Mouse (Mus musculus): Measurements from ENCODE around the gene Elane. TPM values are rescaled to one million over a fixed set of nuclear protein-coding genes. Genes with fewer than 3 reads are reported as not detected.

Gene Elane
- total RNA-seq, 4 experiments from 2014 or later = not detected

DNA sequence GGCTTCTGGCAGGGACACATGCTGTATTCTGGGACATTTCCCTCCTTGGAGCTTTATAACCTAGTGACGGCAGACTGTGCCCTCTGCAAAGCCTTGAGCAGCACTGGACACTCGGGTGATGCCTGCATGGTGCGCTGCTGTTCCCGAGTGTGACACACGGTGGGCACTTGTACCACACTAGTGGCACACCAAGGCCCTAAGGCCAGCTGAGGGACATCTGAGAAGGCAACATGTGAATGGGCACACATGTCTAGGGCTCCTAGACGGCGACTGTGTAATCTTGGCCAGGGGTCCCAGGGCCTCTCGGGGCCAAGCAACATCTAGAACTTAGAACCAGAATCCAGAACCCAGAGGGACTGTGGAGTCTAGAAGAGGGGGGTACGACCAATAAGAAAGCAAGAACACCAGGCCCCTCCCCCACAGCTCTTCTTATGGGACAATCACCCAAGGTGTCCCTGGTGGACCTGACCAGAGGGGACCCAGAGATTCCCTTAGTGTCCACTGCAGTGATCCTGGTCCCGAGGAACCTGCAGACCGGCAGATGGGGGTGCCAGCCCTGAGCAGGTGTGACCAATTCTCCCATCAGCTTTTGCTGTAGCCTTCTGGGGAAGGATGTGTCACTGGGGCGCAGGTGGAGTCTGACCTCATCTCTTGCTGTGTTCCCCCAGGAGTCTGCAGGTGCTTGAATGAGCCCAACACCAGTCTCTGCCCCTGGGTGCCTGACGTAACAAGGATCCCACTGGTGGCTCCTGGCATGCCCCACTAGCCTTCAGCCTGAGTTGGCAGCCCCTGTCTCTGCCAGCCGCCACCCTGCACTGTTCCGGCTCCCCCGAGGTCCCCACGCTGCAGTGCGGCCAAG lies 44.1 kb downstream of the Elane start:
- DNase-seq (ENCODE audit: low spot score in 2 of 2) = no peak

DNA sequence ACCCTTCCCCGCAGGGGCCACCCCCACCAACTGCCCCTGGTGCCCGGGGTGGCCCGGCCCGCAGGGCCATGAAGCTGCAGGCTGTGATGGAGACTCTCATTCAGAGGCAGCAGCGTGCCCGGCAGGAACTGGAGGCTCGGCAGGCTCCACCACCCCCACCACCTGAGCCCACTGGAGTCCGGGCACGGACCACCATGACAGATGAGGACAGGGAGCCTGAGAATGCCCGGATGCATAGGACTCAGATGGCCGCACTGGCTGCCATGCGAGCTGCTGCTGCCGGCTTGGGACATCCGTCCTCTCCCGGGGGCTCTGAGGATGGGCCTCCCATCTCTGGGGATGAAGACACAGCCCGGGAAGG lies 44.8 kb downstream of the Elane start:
- DNase-seq (ENCODE audit: low spot score in 2 of 2) = no peak

DNA sequence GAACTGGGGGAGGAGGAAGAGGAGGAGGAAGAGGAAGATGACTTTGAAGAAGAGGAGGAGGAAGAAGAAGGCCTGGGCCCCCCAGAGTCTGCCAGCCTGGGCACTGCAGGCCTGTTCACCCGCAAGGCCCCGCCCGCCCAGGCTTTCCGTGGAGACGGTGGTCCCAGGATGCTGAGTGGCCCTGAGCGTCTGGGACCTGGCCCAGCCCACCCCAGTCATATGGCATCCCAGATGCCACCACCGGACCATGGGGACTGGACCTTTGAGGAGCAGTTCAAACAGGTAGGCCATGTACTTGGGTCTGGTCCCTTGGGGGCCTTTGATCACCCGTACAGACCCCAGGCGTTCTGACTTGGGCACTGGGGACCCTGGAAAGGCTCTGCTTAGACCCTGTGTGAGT lies 45.8 kb downstream of the Elane start:
- no peak for DNase-seq (ENCODE audit: low spot score in 2 of 2)

DNA sequence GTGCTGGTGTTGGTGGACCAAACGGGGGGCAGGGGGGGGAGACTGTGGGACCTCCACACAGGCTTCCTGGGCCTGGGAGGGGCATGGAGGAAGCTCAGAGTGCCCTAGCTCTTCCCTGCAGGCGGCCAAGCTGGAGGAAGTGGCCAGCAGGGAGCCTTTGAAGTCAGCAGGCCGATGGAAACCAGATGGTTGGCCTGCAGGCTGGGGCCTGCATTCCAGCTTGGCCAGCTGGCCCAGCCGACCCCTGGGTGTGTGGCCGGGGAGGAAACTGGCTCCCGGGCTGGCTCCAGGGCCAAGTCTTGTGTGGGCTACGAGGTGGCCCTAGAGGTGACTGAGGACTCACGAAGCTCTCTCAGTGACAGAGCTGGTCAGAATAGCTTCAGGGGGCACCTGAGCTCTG lies 46.7 kb downstream of the Elane start:
- DNase-seq (ENCODE audit: low spot score in 2 of 2) = no peak

DNA sequence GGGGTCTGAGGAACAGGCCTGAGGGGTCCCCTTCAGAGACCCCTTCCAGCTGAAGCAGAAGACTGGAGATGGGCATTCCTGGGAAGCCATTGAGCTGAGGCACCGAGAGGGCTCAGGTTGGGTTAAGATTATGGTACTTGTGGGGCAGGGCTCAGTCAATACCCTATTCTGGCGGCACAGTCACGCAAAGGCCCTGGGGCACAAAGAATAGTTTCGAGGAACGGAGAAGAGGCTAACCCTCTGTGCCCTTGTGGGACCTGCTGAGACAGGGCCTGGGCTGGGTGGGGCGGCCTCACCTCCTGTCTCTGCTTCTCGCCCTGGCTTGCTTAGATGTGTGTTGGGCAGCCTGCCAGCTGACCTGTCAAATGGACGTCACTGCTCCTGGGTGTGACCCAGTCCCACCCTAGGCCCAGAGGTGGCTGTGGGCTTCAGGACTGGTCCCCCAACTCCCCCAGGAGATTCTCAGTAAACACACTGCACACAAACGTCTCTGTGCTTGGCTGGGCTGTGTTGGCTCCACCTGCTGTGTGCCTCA lies 47.2 kb downstream of the Elane start:
- no peak for DNase-seq (ENCODE audit: low spot score in 2 of 2)

DNA sequence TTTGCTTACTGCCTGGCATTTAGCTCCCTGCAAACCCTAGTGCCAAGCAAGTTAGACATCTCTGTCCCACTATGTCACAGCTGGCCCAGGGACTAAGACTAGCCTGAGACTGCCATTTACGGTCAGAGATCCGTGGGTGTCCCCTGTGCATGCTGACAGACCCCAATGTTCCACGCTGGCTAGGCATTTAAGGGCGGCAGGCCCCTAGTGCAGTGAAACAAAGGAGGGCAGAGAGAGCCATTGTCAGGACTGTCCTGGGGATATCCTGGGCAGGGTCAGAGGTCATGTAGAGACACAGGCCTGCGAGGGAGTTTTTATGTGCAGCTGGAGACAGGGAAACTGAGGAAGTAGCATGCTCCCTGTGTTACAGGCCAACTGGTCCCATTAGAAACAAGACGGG lies 47.8 kb downstream of the Elane start:
- no peak for DNase-seq (ENCODE audit: low spot score in 2 of 2)

DNA sequence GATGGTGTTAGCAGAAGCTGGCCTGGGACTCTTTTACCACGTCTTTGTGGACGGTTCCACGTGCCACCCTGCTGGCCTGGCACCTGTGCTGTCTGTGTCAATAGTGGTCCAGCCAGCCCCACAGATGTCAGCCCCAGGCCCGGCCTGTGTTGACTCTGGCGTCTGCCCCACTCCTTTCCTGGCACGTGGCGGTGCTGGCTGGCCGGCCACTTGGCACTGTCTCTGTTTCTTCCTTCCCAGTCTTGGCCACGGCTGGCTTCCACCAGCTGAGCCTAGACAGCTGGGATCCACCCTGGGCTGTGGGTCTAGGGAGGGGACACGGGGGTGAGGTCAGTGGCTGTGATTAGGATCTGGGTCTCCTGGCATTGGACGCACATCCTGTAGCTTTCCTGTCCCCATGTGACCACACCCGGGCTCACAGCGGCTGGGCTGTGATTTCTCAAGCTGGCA lies 48.2 kb downstream of the Elane start:
- no peak for DNase-seq (ENCODE audit: low spot score in 2 of 2)

DNA sequence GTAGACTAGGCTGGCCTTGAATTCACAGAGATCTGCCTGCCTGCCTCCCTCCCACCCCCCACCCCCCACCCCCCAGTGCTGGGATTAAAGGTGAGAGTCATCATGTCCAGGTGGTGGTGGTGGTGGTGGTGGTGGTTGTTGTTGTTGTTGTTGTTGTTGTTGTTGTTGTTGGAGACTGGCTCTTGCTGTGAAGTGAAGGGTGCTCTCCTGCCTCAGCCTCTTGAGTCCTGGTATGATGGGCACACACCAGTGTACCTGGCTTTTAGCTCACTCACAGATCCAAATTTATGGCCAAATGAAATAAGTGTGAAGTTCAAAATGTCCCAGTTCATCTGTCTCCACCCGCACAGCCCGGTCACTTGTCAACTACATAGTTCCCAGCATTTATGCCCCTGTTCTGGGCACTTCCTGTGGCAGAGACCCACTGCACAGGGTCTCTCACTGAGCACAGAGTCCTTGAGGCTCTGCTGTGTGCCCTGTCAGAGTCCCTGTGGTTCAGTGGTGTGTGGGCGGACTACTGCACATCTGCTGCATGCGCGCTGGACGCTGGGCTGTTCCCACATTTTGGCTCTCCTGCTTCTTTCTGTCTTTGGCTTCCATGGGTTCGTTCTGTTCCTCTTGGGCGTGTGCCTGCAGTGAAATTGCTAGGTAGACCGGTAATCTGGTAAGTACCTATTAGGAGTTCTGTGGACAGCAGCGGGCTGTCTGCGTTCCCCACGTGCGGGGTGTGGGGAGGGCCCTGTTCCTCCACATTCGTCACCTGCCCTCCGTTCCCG lies 48.9 kb downstream of the Elane start:
- no peak for DNase-seq (ENCODE audit: low spot score in 2 of 2)

DNA sequence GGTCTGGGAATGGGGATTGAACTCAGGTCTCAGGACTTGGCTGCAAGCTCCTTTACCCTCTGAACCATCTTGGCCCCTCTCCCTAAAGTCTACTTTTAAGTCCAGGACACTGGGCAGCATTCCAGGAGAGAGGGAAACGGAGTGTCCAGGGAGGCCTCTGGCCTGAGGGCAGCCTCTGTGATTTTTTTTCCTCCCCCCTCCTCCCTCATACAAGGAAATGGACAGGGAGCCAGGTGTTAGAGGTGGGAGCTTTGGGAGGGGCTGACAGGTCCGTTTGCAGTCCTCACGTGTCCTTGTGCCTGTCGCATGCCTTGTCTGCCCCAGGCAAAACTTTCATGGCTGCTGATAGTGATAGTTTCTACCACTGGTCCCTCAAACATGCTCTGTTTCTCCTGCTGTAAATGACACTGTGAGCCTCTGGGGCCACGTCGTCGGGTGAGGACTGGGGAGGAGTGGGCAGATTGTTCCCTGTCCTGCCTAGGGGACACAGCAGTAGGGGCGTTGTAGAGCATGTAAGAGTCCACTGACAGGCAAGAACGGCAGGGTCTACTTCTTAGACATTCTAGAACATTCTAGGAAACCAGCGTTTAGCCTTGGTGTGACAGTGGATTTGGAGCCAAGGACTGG lies 50.4 kb downstream of the Elane start:
- DNase-seq (ENCODE audit: low spot score in 2 of 2) = no peak

DNA sequence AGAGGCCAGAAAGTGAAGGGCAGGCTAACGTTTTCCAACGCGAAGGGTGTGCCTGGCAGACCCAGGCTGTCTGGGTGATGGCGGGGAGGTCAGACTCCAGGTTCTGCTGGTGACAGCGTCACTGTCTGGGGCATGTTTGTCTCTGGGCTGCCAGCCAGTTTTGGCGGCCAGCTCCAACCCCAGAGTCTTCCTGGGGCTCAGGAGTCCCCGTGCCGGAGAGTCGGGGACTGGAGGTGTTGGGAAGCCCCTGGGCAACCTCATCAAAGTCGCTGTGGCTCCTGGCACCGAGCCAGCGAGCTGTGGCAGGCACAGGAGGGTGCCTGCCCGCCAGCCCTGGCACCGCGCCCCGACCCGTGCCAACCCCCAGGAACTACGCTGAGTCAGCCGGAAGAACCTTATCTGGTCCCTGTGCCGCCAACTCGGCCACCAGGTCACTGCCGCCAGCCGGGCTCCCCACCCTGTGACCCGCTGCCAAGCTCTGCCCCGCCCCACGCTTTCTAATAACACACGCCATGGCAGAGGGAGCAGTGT lies 50.9 kb downstream of the Elane start:
- DNase-seq (ENCODE audit: low spot score in 2 of 2) = no peak

Small RNA genes within 50 kb of the gene (microRNA-seq; reads per million reads assigned to microRNA genes)
- gene Mir6910 = 0 reads per million in 2 experiments

Other genes starting within 250 kb of the Elane start
- 10 to 100 TPM; 40.2 to 48.4 (median 43.4) TPM for gene Shc2, start 248.3 kb upstream of the Elane start, total RNA-seq (2022)
- gene Odf3l2, start 240.5 kb upstream of the Elane start, total RNA-seq (2022) = under 1 TPM; 0.42 to 0.70 (median 0.47) TPM
- gene Madcam1, start 221.7 kb upstream of the Elane start, total RNA-seq (2022) = under 1 TPM in 1 of 4 experiments, not detected in 3; 0.35 TPM
- 10 to 100 TPM; 65.1 to 74.5 (median 69.8) TPM for gene Tpgs1, start 216.9 kb upstream of the Elane start, total RNA-seq (2022)
- 10 to 100 TPM; 65.7 to 72.5 (median 70.4) TPM for gene Cdc34, start 204.1 kb upstream of the Elane start, total RNA-seq (2022)
- gene Gzmm, start 197.2 kb upstream of the Elane start, total RNA-seq (2022) = 1 to 10 TPM; 2.2 to 3.6 (median 3.2) TPM
- 100 to 1,000 TPM; 545 to 609 (median 570) TPM for gene Bsg, start 181.8 kb upstream of the Elane start, total RNA-seq (2022)
- gene Hcn2, start 169.6 kb upstream of the Elane start, total RNA-seq (2022) = 100 to 1,000 TPM; 162 to 182 (median 166) TPM
- 10 to 100 TPM; 47.9 to 56.7 (median 51.6) TPM for gene Polrmt, start 139.7 kb upstream of the Elane start, total RNA-seq (2022)
- gene Fgf22, start 131.2 kb upstream of the Elane start, total RNA-seq (2022) = 1 to 10 TPM; 4.7 to 5.9 (median 5.8) TPM
- gene Rnf126, start 119.3 kb upstream of the Elane start, total RNA-seq (2022) = 10 to 100 TPM; 76.8 to 92.1 (median 86.8) TPM
- gene Fstl3, start 109.0 kb upstream of the Elane start, total RNA-seq (2022) = 1 to 10 TPM; 2.5 to 3.6 (median 2.7) TPM
- under 1 TPM; 0.14 to 0.63 (median 0.39) TPM for gene Prss57, start 95.3 kb upstream of the Elane start, total RNA-seq (2022)
- gene Palm, start 92.7 kb upstream of the Elane start, total RNA-seq (2022) = 100 to 1,000 TPM; 265 to 281 (median 267) TPM
- gene Misp, start 65.3 kb upstream of the Elane start, total RNA-seq (2022) = under 1 TPM; 0.32 to 0.89 (median 0.54) TPM
- 10 to 100 TPM; 59.3 to 67.3 (median 63.6) TPM for gene Ptbp1, start 31.8 kb upstream of the Elane start, total RNA-seq (2022)
- 1 to 10 TPM; 2.4 to 3.2 (median 2.7) TPM for gene Prtn3, start 11.8 kb upstream of the Elane start, total RNA-seq (2022)
- 10 to 100 TPM; 49.7 to 56.0 (median 52.7) TPM for gene Plppr3, start 11.6 kb upstream of the Elane start, total RNA-seq (2022)
- not detected for gene Cfd, start 4.6 kb downstream of the Elane start, total RNA-seq (2022)
- gene Med16, start 22.7 kb downstream of the Elane start, total RNA-seq (2022) = 10 to 100 TPM; 51.9 to 68.0 (median 61.4) TPM
- gene Gm26602, start 24.6 kb downstream of the Elane start, total RNA-seq (2022) = not detected
- gene Kiss1r, start 30.7 kb downstream of the Elane start, total RNA-seq (2022) = 1 to 10 TPM; 5.8 to 8.3 (median 6.4) TPM
- gene R3hdm4, start 35.0 kb downstream of the Elane start, total RNA-seq (2022) = 100 to 1,000 TPM; 312 to 357 (median 346) TPM
- 1 to 10 TPM; 5.0 to 7.8 (median 7.5) TPM for gene Arid3a, start 40.8 kb downstream of the Elane start, total RNA-seq (2022)
- 10 to 100 TPM; 38.5 to 48.2 (median 44.6) TPM for gene Wdr18, start 73.9 kb downstream of the Elane start, total RNA-seq (2022)
- gene Grin3b, start 84.5 kb downstream of the Elane start, total RNA-seq (2022) = under 1 TPM; 0.23 to 0.30 (median 0.24) TPM
- gene Tmem259, start 98.1 kb downstream of the Elane start, total RNA-seq (2022) = 100 to 1,000 TPM; 105 to 117 (median 113) TPM
- 1 to 10 TPM; 5.4 to 6.7 (median 6.3) TPM for gene Cnn2, start 102.3 kb downstream of the Elane start, total RNA-seq (2022)
- gene Abca7, start 110.2 kb downstream of the Elane start, total RNA-seq (2022) = 10 to 100 TPM; 11.0 to 12.3 (median 12.0) TPM
- gene Arhgap45, start 130.4 kb downstream of the Elane start, total RNA-seq (2022) = 1 to 10 TPM; 3.6 to 9.6 (median 6.0) TPM
- gene Polr2e, start 153.5 kb downstream of the Elane start, total RNA-seq (2022) = 10 to 100 TPM; 64.7 to 80.4 (median 72.9) TPM
- 100 to 1,000 TPM; 472 to 551 (median 538) TPM for gene Gpx4, start 160.9 kb downstream of the Elane start, total RNA-seq (2022)
- 10 to 100 TPM; 16.2 to 32.0 (median 20.3) TPM for gene Sbno2, start 219.3 kb downstream of the Elane start, total RNA-seq (2022)
- gene Stk11, start 229.6 kb downstream of the Elane start, total RNA-seq (2022) = 100 to 1,000 TPM; 102 to 111 (median 109) TPM